Mouse (Mus musculus): ENCODE measurements around the gene Psma6.

Gene Psma6

DNA sequence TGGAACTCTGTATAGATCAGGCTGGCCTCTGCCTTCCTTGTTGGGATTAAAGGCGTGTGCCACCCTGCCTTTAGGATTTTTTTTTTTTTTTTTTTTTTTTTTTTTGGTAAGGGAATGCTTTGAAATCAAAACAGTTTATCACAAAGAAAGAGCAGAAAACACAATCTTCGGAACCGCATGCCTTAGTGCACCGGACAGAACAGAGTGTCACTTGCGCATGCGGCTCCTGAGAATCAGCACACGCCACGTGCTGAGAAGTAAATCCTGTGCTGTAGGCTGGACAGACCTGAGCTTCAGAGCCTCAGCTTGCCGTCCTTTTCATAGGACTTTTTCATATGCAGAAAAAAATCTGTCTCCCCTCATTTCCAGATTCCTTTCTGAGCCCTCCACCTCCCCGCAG lies 54.0 kb downstream of the Psma6 start:
- in situ Hi-C loops (cut with MboI; ENCODE audit: low sequenced_read_pairs): no loop called here

DNA sequence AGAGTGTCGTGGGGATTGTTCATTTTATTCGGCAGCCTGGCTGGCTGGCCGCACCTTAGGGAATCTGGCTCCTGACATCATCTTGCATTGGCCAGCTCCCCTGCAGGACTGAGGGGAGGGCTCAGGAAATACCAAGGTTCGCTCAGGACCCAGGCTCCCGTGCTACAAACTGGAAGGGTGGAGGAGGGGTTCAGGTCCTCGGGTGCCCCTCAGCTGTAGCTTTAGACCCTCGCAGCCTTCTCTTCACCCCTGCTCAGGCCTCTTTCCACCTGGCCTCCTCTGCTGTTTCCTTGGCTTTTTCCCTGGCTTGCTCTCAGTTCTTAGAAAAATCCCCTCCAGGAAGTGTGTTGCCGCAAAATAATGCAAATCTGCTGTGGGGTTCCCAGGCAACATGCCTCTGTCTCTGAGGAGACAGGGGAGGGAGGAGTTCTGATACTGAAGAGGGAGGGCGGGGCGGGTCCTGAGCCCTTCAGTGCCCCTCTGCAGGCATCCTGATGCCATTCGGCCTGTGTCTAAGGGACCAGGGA lies 54.7 kb downstream of the Psma6 start:
- in situ Hi-C loops (cut with MboI; ENCODE audit: low sequenced_read_pairs): no loop called here

DNA sequence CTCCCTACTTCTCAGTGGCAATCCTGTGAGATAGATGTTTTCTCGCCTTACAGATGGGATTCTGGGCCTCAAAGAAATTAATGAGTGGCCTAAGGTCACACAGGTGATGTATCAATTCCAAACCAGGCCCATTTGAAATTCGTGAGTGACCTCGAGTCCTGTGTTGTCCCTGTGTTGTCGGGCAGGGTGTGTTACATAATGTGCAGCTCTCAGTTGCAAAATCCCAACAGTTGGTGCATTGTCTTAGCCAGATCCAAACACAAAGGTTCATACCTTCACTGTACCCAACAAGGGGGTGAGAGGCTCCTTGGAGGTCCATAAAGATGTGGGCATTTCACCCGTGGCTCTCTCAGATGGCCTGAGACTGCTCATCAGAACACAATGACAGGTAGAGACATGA lies 56.4 kb downstream of the Psma6 start:
- in situ Hi-C loops (cut with MboI; ENCODE audit: low sequenced_read_pairs): no loop called here

DNA sequence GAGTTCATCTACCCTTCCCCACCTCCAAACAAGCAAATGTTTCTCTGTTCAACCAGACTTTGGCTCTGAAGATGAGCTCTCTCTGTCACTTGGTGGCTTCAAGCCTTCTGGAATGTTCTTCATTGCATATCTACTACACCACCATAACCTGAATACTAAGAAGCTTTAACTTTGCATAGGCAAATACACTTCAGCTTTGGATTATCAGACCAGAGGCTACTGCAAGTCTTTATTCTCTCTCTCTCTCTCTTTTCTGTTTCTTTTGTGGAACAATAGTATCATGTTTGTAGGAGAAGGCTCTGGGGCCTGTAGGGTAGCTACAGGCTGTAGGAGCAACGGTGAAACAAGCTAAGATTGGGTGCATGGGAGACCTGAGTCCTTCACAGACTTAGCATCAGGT lies 58.2 kb downstream of the Psma6 start:
- in situ Hi-C loops (cut with MboI; ENCODE audit: low sequenced_read_pairs): no loop called here

DNA sequence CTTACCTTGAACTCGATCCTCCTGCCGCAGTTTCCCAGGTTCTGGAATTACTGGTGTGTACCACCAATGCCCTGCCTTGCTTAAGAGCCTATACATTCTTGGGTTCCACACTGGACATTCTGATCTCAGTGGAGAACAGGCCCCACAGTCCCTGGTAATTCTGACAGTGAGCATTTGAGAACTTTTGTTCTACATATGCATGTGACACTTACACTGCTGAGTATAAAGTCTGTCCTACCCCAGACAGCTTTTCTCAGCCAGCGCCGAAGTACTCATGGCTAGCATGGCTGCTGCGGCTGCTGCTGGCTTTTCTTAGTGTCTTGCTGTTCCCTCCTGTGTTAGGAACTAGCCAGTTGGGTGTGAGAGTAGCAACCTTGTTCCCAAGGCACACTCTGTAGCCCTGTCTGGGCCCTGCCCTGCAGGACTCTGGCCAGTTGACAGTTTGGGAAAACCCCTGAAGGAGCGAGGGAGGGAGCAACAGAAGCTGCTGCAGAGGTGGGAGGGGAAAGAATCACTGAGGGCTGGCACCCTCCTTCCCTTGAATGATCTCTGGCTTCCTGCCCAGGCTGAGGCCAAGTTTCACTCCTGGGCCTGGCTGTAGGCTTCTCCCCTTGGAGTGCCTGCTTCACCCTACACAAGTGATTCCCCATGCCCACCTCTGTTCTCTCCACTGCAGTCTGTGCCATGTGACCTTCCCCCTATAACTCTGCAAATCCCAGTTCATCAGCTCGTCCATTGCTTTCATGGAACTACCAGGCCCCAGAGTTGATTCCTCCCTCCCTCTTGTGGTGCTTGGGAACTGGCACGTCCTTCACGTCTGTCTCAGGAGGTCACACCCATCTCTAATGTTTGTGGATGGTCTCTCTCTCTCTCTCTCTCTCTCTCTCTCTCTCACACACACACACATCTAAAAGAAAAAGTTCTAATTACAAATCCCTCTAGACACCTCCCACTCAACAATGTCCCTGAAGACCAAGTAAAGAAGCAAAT lies 59.1 kb downstream of the Psma6 start:
- in situ Hi-C loops (cut with MboI; ENCODE audit: low sequenced_read_pairs): no loop called here

DNA sequence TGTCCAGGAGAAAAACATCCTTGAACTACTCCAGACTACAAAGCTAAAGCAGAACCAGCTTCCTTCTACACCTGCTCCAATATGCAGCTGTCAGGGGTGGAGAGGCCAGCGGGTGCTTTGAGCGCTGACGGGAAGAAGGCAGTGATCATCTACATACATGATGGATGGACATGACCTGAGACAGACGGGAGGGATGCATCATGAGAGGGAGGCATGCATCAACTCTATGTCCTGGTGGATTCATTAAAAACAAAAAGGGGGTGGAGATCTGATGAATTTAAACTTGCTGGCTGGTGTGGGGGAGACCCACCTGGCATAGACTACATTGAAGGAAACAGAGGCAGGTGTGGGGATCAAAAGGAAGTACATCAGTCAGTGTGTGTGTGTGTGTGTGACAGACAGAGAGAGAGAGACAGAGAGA lies 60.0 kb downstream of the Psma6 start:
- in situ Hi-C loops (cut with MboI; ENCODE audit: low sequenced_read_pairs): no loop called here

DNA sequence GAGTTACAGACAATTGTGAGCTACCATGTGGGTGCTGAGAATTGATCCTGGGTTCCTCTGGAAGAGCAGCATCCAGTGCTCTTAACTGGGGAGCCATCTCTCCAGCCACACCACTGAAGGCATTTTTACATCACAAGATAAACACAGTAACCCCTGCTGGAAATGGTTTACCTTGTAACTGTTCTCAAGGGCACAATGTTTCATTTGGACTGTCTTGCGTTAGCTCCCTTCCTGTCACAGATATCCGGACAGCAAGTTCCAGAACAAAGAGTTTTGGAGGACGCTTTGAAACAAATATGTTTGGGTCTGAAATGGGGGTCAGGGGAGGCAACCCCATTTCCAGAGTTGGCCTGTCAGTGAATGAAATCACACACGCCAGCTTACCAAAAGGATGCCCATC lies 61.6 kb downstream of the Psma6 start:
- in situ Hi-C loops (cut with MboI; ENCODE audit: low sequenced_read_pairs): no loop called here

DNA sequence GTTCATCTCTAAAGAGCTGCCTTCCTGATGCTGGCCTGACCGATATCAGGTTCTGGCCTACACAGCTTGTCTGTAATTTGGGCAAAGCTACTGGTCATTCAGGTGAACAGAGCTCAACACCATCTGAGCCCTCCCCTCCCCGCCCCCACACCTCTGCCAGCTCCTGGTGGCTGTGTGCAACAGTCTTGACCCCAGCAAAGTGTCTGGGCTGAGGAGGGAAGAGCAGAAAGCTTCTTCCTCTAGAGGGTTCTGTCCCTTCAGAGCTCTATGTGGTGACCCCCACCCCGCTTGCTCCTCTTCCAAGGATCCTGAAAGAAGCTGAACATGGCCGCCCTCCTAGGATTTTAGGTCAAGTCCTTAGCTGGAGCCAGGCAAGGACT lies 62.3 kb downstream of the Psma6 start:
- in situ Hi-C loops (cut with MboI; ENCODE audit: low sequenced_read_pairs): no loop called here

DNA sequence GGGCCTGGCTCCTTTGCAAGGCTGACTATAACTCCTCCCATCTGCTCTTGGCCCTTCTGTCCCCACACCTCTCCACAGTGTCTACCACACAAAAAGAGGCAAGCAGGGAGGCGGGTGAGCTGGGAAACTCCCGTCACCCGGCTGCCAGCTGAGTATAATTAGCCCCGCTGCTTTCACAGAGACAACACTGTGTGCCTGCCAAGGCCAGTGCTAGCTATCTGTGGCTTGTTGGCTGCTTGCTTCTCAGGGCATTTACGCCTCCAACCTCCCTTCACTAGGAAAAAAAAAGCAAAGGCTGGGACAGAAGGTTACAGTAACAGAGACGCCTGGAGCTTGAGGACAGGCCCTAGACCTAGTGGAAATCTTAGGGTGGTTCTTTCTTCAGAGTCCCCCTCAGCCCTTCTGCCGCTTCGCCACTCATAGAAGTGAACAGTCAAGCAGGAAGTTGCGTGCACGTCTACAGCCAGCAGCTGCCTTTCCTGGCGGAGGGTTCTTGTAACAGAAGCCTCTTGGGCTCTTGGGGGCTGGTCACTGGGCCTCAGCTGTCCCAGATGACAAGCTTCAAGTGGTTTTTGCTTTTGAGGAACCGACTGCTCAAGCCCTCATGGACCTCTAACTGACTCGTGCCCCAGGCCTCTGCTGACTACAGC lies 62.8 kb downstream of the Psma6 start:
- in situ Hi-C loops (cut with MboI; ENCODE audit: low sequenced_read_pairs): no loop called here

DNA sequence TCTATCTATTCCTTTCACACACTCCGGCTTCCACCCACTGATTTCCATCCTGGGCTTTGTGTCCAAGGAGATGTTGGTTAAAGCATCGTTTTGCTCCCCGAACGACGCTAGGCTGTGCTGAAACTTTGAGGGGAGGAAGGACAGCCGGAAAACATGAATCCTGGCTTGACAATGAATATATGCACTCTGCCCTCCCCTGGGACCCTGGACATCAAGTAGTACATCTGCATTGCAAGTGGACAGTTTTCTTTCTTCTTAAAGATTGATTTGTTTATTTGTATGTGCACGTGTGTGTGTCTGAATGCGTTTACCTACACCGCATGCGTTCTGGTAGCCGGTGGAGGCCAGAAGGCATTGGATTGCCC lies 63.4 kb downstream of the Psma6 start:
- in situ Hi-C loops (cut with MboI; ENCODE audit: low sequenced_read_pairs): no loop called here

DNA sequence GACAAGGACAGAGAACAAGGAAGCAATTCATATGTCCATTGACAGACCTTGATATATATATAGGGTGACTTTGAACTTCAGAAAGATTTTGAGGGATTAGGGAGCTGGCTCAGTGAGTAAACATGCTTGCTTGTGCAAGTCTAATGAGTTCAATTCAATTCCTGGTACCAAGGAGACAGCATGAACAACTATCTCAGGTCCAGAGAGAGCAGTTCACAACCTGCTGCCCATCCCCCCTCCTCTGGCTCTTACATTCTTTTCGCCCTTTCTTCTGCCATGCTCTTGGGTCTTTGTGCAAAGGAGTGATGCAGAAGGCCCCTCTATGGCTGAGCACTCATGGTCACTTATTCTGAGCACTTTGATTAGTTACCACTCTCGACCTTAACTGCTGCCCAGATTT lies 64.4 kb downstream of the Psma6 start:
- in situ Hi-C loops (cut with MboI; ENCODE audit: low sequenced_read_pairs): no loop called here

DNA sequence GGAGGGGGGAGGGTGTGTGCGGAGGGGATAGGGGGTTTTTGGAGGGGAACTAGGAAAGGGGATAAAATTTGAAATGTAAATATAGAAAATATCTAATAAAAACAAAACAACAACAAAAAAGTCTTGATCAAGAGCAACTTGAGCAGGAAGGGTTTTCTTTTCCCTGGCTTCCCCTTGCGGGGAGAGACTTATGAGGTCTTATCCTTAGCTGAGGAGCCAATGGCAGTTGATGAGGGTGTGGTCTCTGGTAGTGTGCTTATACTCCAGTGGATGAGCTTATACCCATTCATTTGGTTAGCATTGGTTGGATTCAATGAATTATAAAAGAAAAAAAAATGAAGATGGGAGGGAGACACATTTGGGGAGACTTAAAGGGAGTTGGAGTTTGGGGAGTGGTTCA lies 65.0 kb downstream of the Psma6 start:
- in situ Hi-C loops (cut with MboI; ENCODE audit: low sequenced_read_pairs): no loop called here

DNA sequence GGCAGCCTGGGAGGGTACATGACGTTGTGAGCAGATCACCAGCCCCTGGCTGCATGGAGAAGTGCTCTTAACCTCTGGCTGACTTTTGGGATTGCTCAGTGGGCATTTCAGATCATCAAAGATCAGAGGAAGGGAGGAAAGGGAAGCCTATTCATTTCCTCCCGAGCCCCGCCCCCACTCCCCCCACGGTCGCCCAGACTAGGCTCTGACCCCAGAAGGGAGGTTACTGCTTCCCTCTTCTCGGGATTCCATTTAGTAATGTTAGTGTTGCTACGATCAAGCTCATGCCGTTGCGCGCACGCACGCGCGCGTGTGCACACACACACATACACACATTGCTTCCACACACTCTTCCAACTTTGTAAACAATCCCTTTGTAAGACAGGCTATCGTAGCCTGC lies 66.4 kb downstream of the Psma6 start:
- in situ Hi-C loops (cut with MboI; ENCODE audit: low sequenced_read_pairs): no loop called here

DNA sequence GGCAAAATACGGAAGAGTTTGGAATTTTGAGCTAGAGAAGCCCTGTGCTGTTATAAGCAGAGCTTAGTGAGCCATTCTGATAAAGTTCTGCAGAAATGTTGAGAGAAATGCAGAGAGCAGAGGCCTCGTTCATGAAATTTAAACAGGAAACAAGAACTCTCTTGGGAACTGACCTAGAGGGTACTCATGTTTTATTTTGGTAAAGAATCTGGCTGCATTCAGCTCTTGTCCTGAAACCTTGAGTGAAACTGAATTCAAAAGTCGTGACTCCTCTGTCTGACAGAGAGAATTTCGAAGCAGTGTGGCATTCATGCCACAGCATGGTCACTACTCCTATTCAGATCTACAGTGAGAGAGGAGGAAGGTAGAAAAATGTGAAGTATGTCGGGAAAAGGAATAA lies 68.8 kb downstream of the Psma6 start:
- in situ Hi-C loops (cut with MboI; ENCODE audit: low sequenced_read_pairs): no loop called here

DNA sequence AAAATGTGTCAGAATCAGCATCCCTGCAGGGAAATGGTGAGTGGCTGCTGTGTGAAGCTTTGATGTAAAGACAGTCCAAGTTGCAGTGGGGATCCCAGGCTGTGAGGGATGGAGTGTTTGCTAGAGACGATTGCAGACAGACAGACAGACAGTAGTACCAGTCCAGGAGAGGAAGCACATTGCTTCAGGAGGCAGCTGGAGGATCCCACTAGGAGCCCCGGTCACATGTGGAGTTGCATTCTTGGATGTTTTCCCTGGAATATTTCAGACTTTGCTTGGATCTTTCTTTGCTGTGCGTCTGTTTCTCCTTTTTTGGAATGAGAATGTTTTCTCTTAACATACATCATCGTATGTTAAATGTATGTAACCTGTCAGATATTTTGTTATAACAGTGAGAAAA lies 69.9 kb downstream of the Psma6 start:
- in situ Hi-C loops (cut with MboI; ENCODE audit: low sequenced_read_pairs): no loop called here

DNA sequence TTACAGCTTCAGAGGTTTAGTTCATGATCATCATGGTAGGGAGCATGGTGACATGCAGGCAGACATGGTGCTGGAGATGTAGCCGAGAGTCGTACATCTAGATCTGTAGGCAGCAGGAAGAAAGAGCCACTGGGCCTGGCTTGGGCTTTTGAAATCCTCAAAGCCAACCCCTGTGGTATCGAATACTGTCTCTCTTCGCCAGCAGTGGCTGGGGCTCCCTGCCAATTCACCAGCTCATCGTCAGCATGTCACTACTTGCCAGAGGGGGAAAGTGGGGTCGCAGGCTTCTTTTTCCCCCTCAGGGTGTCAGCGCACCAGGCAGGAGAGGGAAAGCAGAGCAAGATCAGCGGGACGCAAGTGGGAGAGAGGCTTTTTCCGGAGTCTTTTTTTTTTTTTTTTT lies 71.2 kb downstream of the Psma6 start:
- in situ Hi-C loops (cut with MboI; ENCODE audit: low sequenced_read_pairs): no loop called here

DNA sequence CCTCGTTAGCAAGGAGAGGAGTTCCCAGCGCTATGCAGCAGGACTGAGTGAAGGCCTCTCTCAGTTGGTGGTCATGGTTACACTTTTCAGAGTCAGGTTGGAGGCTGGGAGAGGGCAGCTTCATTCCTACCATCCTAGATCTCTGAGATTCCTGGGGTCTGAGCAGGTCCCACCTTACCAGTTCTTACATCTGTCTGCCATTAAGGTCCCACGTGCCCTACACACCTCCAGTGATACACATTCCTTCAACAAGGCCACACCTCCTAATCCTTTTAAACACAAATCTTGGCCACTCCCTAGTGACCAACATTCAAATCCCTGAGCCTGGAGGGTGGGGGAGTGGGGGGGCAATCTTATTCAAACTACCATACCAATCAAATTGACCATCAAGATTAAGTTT lies 72.1 kb downstream of the Psma6 start:
- in situ Hi-C loops (cut with MboI; ENCODE audit: low sequenced_read_pairs): no loop called here

DNA sequence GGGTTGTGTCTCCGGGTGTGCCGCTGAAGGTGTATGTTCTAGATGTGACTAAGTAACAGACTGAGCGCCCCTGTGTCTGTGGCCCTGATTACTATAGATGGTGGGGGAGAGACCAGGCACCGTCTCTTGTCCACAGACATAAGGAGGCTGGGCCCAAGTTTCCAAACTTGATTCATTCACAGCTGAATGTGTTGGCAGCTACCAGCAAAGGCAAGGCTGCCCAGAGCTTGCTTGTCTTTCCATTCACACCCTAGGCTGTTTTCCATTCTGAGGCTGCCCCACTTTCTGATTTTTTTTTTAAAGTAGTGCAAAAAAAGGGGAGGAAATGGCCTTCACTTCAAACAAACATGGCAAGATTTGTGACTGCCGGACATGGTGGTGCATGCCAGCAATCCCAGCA lies 72.9 kb downstream of the Psma6 start:
- in situ Hi-C loops (cut with MboI; ENCODE audit: low sequenced_read_pairs): no loop called here

DNA sequence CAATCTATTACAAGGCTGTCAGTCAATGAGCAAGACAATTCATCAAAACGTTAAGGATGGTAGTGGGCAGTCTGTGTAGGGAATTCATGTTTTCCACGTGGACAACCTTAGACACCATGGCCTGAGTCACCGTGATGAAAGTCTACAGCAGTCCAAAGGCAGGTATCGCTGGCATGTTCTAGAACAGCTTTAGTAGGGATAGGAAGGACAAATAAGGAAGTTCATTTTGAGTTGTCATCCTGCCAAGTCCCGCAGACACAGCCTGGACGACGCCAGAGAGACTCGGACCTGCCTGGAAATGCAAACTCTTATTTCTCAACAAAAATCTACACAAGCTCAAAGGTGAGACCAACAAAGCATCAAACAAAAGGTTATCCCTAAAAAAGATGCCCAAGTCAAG lies 75.7 kb downstream of the Psma6 start:
- in situ Hi-C loops (cut with MboI; ENCODE audit: low sequenced_read_pairs): no loop called here

DNA sequence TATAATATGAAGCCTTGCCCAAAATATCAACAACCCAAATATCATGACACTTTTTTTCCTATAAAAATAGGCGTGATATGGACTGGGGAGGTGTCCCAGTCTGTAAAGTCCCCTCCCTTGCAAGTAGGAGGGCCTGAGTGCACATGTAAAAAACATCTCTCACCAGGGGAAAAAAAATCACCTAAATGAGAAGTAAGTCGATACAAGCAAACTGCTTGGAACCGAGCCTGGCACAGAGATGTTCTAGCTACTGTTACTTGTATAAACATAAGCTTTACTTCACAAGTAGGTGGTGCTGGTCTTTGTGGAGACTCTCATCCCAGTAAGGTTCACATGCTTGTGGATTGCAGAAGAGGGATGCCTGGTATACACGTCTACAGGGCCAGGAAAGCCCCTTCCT lies 76.9 kb downstream of the Psma6 start:
- in situ Hi-C loops (cut with MboI; ENCODE audit: low sequenced_read_pairs): no loop called here

DNA sequence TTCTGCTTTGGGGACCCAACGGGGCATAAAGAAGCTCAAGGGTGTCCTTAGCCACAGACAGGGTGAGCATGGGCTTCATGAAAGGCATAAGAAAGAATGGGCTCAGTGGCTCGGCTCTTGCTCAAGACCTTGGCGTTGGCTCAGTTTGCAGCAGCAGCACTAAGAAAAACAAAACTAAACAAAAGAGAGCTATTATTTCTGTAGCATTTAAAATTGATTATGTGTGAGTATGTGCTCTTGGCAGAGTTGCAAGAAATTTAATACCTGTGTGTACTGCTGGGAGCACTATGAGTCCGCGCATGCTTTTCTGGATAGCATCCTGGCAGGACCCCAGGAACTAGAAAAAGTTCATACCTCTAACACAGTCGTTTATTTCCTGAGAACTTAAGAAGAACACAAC lies 77.7 kb downstream of the Psma6 start:
- in situ Hi-C loops (cut with MboI; ENCODE audit: low sequenced_read_pairs): no loop called here

DNA sequence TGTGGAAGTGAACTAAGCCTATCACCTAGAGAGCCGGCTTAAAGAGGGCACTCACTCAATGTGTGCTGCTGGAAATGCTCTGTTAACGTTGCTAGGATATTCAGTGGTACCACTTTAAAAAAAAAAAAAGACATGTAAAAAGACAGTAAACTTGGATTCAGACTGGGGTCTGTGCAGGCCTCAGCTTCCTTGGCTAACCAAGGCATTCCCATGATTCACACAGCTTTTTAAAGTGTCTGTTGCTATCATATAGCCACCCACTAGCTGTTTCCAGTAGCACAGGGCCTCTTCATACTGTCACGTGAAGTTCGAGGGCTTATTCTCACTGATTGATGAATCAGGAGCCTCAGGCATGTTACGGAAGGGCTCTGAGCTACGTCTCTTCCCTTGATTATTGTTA lies 78.4 kb downstream of the Psma6 start:
- in situ Hi-C loops (cut with MboI; ENCODE audit: low sequenced_read_pairs): no loop called here
